Mouse (Mus musculus): ENCODE data around the gene Coro2b.

The Coro2b gene

GRCm38 (mm10) chr9:62536655-62537631 lies at the start of gene Coro2b:
Coro2b (minus strand) TSS chr9:62537044.
- DNase-seq (ENCODE audit: low spot score in 2 of 2), result peak; percentile 63 to 77

DNA sequence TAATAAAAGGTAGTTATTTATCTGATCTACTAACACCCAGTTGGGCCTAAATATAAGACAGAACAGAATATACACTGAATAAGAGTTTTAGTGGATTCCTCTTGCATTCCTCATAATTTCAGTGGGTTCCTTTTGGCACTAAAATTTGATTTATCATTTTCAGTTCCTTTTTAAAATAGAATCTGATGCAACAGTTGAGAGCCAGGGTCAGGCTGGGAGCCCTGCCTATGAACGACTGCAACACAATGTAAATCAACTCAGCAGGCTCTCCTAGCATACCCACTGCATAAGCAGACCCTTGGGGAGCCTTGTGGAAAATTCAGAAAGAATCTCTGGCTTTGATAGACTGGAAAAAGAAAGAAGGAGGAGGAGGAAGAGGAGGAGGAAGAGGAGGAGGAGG lies 40.7 kb upstream of the Coro2b start:
- no peak for DNase-seq (ENCODE audit: low spot score in 2 of 2)

GRCm38 (mm10) chr9:62569121-62569520 lies 32.3 kb upstream of the Coro2b start:
- DNase-seq (ENCODE audit: low spot score in 2 of 2), result no peak

DNA sequence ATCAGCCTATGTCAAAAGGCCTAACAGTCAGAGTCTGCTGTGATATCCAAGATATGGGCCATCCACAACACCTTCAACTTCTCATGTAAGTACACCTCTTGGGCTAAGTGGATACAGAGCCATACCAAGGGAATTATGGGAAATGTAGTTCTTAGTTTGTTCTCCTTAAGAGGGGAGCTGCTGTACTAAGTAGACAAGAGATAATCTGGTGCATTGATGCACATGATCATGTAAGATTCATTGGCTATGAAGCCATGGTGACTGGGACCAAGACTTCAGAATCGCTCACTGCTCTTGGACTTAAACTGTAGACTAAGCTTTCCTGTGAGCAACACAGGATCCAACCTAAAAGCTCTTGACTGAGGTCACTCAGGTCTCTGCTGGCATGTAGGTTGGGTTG lies 31.0 kb upstream of the Coro2b start:
- no peak for DNase-seq (ENCODE audit: low spot score in 2 of 2)

DNA sequence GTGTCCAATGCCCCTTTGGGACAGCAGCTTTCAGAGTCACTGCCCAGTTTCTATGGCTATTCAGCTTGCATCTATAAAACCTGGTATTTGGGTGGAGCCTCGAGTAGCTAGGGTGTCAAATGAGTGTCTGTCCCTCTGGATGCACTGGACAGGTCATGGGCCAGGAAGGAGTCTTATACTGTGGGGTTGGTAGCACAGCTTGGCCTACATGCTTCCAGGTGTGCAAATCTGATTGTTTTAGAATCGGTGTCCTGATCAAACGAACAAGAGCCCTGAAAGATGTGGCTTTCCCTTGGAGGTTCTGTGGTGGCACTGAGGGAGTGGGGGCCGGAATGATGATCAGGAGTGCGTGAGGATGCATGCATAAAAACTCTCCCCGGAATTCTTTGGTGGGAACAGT lies 25.4 kb upstream of the Coro2b start:
- DNase-seq (ENCODE audit: low spot score in 2 of 2), result no peak

GRCm38 (mm10) chr9:62560432-62560831 lies 23.6 kb upstream of the Coro2b start:
- no peak for DNase-seq (ENCODE audit: low spot score in 2 of 2)

GRCm38 (mm10) chr9:62560006-62560405 lies 23.2 kb upstream of the Coro2b start:
- DNase-seq (ENCODE audit: low spot score in 2 of 2), result no peak

DNA sequence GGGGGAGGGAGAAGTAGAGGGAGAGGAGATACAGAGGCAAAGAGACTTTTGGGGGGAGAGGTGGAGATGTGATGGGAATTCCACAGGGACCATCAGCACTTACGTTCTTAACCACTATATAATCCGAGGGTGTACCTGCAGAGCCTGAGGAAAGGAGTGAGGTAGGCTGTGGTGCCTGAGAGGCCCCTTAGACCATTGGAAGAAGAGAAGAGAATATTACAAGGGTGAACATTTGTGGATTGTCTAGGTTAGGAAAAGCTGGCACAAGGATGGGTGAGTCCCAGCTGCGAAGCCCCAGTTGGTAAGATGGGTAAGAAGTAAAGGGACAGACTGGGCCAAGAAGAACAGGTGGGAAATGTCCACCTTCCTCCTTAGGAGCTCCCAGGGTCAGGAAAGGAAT lies 22.6 kb upstream of the Coro2b start:
- no peak for DNase-seq (ENCODE audit: low spot score in 2 of 2)

DNA sequence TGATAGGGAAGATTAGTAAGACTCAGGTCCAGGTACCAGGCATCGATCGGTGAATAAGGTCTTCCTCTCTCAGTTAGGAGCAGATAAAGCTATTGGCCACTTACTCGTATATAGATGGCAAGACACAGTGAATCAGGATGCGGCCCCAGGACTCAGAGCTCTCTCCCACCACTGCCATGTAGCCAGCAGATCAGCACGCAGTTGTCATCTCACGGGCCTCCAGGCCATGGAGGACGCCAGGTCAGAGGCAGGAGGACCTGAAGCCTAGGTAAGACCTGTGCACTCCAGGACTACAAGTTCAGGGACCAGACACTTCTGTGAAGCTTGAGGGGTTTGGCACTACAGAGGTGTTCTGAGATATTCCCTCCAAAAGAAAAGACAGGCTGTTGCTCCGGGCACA lies 21.2 kb upstream of the Coro2b start:
- DNase-seq (ENCODE audit: low spot score in 2 of 2), result no peak

GRCm38 (mm10) chr9:62556748-62557147 lies 19.9 kb upstream of the Coro2b start:
- no peak for DNase-seq (ENCODE audit: low spot score in 2 of 2)

- peak in 1 of 2 experiments; percentile 57 for DNase-seq (ENCODE audit: low spot score in 2 of 2)
Observed at GRCm38 (mm10) chr9:62555258-62555856, 18.5 kb upstream of the Coro2b start.

DNA sequence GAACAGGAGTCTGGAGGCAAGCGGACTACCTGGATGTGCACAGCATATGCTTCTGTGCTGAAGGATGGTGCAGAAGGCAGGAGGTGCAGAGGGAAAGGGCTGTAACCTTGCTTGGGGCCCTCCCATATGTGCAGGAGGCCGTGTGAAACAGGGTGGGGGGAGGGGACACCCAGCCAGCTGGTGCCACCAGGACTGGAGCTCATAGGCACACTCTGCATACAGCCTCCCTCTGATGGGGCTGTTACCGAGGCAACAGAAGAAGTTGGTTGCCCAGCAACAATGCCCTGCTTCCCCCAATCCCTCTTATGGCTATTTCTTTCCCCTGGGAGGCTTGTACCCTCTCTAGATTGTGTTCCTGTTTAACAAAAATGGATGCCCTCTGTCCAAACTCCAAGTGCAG lies 17.8 kb upstream of the Coro2b start:
- no peak for DNase-seq (ENCODE audit: low spot score in 2 of 2)

GRCm38 (mm10) chr9:62553366-62553940 lies 16.6 kb upstream of the Coro2b start:
- peak in 1 of 2 experiments; percentile 73 for DNase-seq (ENCODE audit: low spot score in 2 of 2)

DNA sequence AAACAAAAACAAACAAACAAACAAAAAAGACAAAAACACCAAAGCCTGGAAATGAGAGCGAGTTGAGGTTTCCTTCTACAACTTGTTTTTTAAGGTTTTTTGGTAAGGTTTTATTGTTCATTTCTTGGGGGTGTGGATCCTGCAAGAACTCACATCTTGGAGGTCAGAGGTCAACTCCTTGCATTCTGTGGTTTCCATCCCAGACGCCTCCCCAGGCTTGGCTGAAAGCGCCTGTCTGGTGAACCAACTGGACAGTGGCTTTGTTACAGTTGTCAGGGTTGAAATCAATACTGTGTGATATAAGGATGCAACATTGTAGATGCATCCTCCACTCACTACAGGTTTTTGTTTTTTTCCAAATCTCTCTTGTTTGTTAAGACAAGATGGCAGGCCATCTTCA lies 14.7 kb upstream of the Coro2b start:
- no peak for DNase-seq (ENCODE audit: low spot score in 2 of 2)

GRCm38 (mm10) chr9:62550661-62551093 lies 13.8 kb upstream of the Coro2b start:
- peak; percentile 57 to 85 for DNase-seq (ENCODE audit: low spot score in 2 of 2)

DNA sequence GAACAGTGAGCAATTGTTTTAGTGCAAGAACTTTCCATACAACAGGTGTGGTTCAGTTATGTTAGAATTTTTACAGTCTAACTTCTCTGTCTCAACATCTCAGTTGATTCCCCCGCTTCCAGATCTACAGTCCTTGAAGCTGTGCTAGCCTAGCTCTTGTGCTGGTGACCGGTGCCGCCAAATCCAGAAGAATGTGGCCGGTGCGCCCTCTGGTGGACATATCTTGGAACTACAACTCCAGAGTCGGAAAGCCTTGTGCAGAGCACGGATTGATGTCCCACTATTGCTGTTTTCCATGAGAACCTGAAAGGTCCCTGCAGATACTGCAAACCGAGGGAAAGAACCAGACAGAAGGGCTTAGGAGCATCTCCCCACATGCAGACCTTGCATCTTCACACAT lies 13.0 kb upstream of the Coro2b start:
- DNase-seq (ENCODE audit: low spot score in 2 of 2), result peak; percentile 65 to 86

GRCm38 (mm10) chr9:62547476-62547875 lies 10.6 kb upstream of the Coro2b start:
- no peak for DNase-seq (ENCODE audit: low spot score in 2 of 2)

- DNase-seq (ENCODE audit: low spot score in 2 of 2), result no peak
Observed at GRCm38 (mm10) chr9:62544856-62545255, 8.0 kb upstream of the Coro2b start.

DNA sequence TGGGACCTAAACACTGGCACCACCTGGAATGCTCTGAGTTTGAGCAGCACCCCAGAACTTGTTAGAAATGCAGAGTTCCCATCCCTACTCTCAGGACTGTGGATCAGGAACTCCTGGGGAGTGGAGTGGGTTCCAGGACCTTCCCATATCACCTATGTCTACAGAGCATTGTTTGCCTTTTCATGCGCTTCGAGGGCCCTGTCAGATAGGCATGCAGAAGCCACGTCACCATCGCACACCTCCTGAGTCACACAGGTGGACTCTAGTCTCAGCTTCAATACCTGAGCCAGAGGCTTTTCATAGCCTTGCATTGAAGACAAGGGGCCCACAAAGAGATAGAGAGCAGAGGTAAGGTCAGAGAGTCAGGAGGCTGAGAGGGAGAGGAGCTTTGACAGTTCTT lies 7.0 kb upstream of the Coro2b start:
- DNase-seq (ENCODE audit: low spot score in 2 of 2), result no peak

DNA sequence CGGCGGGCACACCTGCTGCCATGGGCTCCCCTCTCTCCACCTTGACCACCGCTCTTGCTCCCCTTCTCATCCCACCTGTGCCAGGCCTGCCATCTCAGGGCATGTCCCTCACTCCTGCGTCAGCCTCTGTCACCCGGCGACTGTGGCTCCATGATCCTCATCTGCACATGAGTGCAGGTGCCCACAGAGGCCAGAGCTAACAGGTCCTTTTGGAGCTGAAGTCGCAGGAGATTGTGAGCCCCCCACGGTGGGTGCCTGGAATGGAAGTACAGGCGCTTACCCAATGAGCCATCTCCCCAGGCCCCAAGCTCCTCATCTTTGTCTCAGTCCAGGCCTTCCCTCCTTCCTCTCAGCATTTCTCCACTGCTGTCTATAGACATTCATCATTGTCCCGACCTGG lies 4.8 kb upstream of the Coro2b start:
- DNase-seq (ENCODE audit: low spot score in 2 of 2), result no peak

- peak in 1 of 2 experiments; percentile 33 for DNase-seq (ENCODE audit: low spot score in 2 of 2)
Observed at GRCm38 (mm10) chr9:62541182-62541581, 4.3 kb upstream of the Coro2b start.

DNA sequence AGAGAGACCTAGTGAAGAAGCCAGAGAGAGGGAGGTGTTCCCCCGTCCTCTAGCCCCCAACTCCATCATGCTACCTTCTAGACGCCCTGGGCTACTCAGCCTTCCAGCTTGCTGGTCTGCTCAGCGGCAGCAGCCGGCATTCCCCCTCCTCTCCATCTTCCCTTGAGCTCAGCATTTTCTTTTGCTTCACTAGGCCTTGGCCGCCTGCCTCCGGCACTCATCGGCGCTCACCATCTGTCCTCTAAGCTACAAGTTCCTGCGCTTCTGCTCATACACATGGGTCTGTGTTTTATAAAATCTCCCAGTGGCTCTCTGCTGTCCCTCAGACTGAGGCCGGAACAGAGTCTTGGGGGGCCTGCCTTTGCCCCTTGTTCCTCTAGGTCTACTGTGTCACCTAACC lies 3.9 kb upstream of the Coro2b start:
- DNase-seq (ENCODE audit: low spot score in 2 of 2), result no peak

DNA sequence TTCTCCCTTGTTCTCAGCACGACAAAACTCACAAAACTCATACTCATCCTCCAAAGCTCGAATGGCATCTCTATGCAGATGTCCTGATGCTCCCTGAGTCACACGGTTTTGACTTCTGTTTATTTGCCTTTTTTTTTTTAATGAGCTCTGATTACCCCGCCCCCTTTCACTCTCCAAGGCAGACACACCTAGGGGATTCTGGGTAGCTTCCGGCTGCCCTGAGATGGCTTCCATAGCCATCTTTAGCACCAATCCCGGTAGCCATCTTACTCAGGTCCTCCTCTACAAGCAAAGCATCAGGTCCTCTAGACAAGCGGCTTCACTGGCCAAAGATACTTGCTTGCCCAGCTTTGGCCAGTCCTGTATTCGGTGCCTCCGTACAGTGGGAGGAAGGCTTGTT lies 3.3 kb upstream of the Coro2b start:
- no peak for DNase-seq (ENCODE audit: low spot score in 2 of 2)

Measured in thymus, postnatal 10 days (tissue).